Mouse (Mus musculus) subcutaneous adipose tissue, adult 2 months (tissue): ENCODE data around the gene Fam227b. TPM values are rescaled to one million over a fixed set of nuclear protein-coding genes. Genes with fewer than 3 reads are reported as not detected.

Source experiments
- polyA plus RNA-seq: library from polyadenylated mRNA; depleted of rRNA; stranded (reverse); fragments of >200 nt; gene quantifications from 2 replicates; pipeline ENCODE4 v1.2.3, GENCODE M21; 2012; ENCODE audit warnings: low replicate concordance; rRNA removed

Gene Fam227b
- not detected in 2 replicates for polyA plus RNA-seq

DNA sequence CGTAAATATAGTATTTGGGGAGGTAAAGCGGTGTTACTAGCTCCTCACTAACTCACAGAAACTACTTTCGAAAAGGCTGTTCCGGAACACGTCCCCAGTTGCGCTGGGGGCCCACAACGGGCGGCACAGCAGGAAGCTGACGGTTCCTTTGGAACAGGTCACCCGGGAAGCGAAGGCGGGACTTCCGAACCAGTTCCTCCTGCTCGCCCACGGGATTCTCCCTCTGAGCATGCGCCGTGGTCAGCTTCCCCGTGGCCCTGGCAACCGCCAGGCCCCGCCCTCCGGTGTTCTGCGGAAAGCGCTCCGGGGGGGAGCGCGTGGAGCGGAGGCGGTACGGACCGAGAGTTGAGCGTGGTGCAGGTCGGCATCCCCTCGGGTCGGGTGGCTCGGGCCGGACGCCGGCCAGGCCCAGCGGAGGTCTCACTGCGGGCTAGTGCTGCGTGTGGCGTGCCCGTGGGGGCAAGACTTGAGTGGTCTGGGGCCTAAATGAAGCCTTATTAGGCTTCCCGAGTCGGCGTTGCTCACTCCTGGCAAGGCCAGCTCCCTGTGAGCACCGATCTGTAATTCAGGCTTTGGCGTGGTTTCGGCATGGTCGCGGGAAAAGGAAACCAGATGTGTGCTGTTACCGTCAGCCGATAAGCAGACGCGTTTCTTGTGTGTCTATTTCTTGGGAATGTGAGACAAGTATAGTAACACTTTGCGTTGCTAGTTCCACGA lies at the start of gene Fam227b, which contains the start of gene Dtwd1:
Fam227b (minus strand) TSS at position 150 of the 717 bp plus-strand sequence.
Dtwd1 (plus strand) TSS at position 287 of the 717 bp plus-strand sequence.

DNA sequence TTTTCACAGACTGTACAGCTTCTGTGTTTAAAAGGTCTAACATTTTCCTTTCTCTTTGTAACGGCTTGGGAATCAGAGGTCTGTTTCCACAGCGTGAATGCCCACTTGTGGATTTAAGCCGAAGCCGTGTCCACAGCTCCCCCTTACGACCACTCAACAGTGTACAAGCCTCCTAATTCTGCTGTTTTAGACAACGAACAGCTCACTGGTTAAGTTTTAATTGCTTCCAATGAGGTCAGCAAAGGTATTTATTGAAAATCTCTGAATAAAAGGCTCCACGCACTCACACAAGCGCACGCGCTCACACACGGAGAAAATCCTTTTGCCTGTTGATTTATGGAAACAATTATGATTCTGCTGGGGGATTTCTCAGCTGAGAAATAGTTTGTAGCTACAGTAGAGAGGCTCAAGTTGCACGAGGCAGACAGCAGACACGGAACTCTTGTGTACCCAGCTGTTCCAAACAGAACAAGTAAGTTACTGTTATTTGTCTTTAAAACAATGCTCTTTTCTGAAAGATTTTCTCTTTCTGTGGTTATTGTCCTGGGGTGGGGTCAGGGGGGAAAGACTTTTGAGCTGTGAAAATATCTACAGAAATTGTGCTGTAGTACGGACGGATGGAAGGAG lies 117.3 kb downstream of the Fam227b start, which contains the start of gene Fgf7:
Fgf7 (plus strand) TSS at position 280 of the 627 bp plus-strand sequence.

Other genes starting within 250 kb of the Fam227b start
- gene Fgf7, start 117.3 kb downstream of the Fam227b start, polyA plus RNA-seq = 4.0 and 5.4 TPM in 2 replicates
- 5.7 and 6.5 TPM in 2 replicates for gene Dtwd1, start 137 bp upstream of the Fam227b start, polyA plus RNA-seq
- not detected in 2 replicates for gene Gm17555, start 63.1 kb upstream of the Fam227b start, polyA plus RNA-seq